Mouse (Mus musculus) layer of hippocampus, postnatal 14 days (tissue): ENCODE measurements around the gene St6galnac4. TPM values are rescaled to one million over a fixed set of nuclear protein-coding genes. Genes with fewer than 3 reads are reported as not detected.

Experiments
- DNase-seq, 2 experiments: peaks; one replicate each; pipeline ENCODE4 v3.0.0; 2021 to 2022; ENCODE audit warnings: low spot score in 2 of 2, mixed read lengths in 1 of 2
- total RNA-seq, 2 experiments: library from RNA; stranded (reverse); gene quantifications; 2 replicates each; pipeline ENCODE4 v1.2.3; 2021

Gene St6galnac4
- total RNA-seq, 2 experiments from 2014 or later, result 41.7 to 42.1 TPM

- DNase-seq, result no peak
These were observed 59.6 kb downstream of the St6galnac4 start, which contains the start of gene Eng for GRCm38 (mm10) chr2:32646379-32647056. Gene Eng (plus strand): TSS chr2:32646595.

DNA sequence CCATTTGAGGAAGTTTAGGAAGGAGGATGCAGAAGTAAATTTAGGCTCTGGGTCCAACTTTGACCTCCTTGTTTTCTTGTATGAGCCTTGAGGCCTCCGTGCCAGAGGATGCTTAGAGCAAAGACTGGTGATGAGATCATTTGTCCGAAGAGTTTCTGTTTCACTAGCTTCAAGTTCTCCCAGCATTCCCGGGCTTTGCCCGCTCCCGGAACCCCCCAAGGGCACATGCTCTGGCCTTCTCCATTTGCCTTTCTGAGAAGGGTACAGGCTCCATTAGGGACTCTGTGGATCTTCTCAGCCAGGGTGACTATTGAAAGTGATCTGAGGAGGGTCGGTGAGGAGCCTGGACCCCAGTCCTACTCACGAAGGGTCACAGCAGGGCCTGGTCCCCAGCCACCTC, 60.5 kb downstream of the St6galnac4 start:
- no peak for DNase-seq

Other genes starting within 250 kb of the St6galnac4 start
- 10 to 100 TPM; 67.3 to 69.5 TPM for gene Ciz1, start 234.8 kb upstream of the St6galnac4 start, total RNA-seq
- gene Dnm1, start 233.8 kb upstream of the St6galnac4 start, total RNA-seq, result 1,000 to 10,000 TPM; 1,139 to 1,143 TPM
- 100 to 1,000 TPM; 181 to 189 TPM for gene 1110008P14Rik, start 205.2 kb upstream of the St6galnac4 start, total RNA-seq
- gene Lcn2, start 198.8 kb upstream of the St6galnac4 start, total RNA-seq, result 1 to 10 TPM; 2.0 to 2.9 TPM
- 10 to 100 TPM; 36.6 to 40.3 TPM for gene Ptges2, start 191.2 kb upstream of the St6galnac4 start, total RNA-seq
- gene Naif1, start 136.6 kb upstream of the St6galnac4 start, total RNA-seq, result 1 to 10 TPM; 3.7 to 4.1 TPM
- gene Slc25a25, start 135.7 kb upstream of the St6galnac4 start, total RNA-seq, result 10 to 100 TPM; 45.5 to 50.3 TPM
- gene Fam102a, start 51.8 kb upstream of the St6galnac4 start, total RNA-seq, result 10 to 100 TPM; 50.2 to 52.9 TPM
- 10 to 100 TPM; 78.8 to 90.1 TPM for gene Dpm2, start 16.2 kb upstream of the St6galnac4 start, total RNA-seq
- 1 to 10 TPM; 4.4 to 7.2 TPM for gene Pip5kl1, start 12.3 kb upstream of the St6galnac4 start, total RNA-seq
- gene 9430097D07Rik, start 11.4 kb upstream of the St6galnac4 start, total RNA-seq, result under 1 TPM; 0.44 to 0.93 TPM
- 100 to 1,000 TPM in 1 of 2 experiments, 10 to 100 TPM in 1; 99.0 to 106 TPM for gene St6galnac6, start 12.6 kb downstream of the St6galnac4 start, total RNA-seq
- 100 to 1,000 TPM; 124 to 125 TPM for gene Ak1, start 34.7 kb downstream of the St6galnac4 start, total RNA-seq
- gene Eng, start 59.5 kb downstream of the St6galnac4 start, total RNA-seq, result 10 to 100 TPM; 27.0 to 28.8 TPM
- gene Fpgs, start 117.0 kb downstream of the St6galnac4 start, total RNA-seq, result 10 to 100 TPM; 11.6 to 13.0 TPM
- gene Cdk9, start 126.0 kb downstream of the St6galnac4 start, total RNA-seq, result 10 to 100 TPM; 88.8 to 91.1 TPM
- 10 to 100 TPM; 31.4 to 33.2 TPM for gene Sh2d3c, start 134.0 kb downstream of the St6galnac4 start, total RNA-seq
- gene 6330409D20Rik, start 153.9 kb downstream of the St6galnac4 start, total RNA-seq, result 1 to 10 TPM; 2.8 to 2.9 TPM
- 10 to 100 TPM; 29.7 to 31.2 TPM for gene Tor2a, start 170.1 kb downstream of the St6galnac4 start, total RNA-seq
- 1 to 10 TPM in 1 of 2 experiments, under 1 TPM in 1; 0.33 to 1.6 TPM for gene Ttc16, start 188.5 kb downstream of the St6galnac4 start, total RNA-seq
- 1 to 10 TPM; 7.1 to 8.6 TPM for gene Ptrh1, start 188.7 kb downstream of the St6galnac4 start, total RNA-seq
- 1 to 10 TPM in 1 of 2 experiments, under 1 TPM in 1; 0.21 to 1.2 TPM for gene Cfap157, start 197.3 kb downstream of the St6galnac4 start, total RNA-seq